ENCODE assay signal across 10 mouse cellular contexts in the genomic region with DNA sequence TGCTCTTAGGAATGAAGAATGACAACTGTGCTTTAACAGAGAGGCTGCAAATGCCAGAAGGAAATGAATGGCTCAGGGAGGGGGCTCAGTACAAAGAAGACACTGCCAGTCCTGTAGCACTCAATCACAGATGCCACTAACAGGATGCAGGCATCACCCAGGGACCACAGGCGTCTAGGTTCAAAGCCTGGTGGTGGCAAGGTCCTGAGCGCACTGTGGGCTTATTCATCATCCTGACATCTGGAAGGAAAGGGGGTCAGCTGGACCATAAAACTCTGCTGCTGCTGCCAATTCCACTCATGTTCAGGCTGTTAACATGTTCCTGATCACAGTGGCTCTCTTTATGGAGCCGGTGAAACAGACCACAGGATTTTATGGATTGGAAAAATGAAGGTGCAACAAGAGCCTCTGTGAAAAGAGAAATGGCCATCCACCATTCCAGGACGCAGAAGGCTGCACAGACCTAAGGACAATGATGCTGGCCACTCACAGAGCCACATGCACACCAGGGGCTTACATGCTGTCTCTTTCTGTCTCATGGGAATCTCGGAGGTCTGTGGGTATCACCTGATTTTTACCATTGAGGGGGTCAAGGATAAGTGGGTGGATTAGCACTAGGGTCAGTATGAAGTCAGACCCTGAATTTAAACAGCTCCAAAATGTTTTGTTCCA.
DNase-seq lines count a peak whose midpoint lies in the region; ATAC-seq and TF ChIP-seq lines count a peak whose summit lies in the region.
"Had no signal": no experiment of that assay in that cellular context is flagged by ENCODE, and none has a peak within 500 bp of the region (broad histone marks: within the 10 kb centered on the region; RNA-seq: fewer than 3 reads in every experiment).

No protein-coding gene starts in this region.

- 0 out of 2 replicates have a peak, but pooled peaks have one; percentile 27 for ATAC-seq in intestine, embryonic 14.5 days (replicated peaks; ENCODE audit: low FRiP score, low TSS enrichment, low read depth)
- ATAC-seq in intestine, embryonic 15.5 days, result no peak
- ATAC-seq in midbrain, postnatal 0 days (ENCODE audit: low FRiP score), result 0 out of 2 replicates have a peak, but pooled peaks have one; percentile 47

- no peaks in the 10 kb centered on the region for H3K27me3 ChIP-seq in intestine, embryonic 14.5 days (replicated peaks; ENCODE audit: control insufficient read depth, insufficient read depth, low read length)
- H3K27me3 ChIP-seq in intestine, embryonic 15.5 days (replicated peaks), result no peaks in the 10 kb centered on the region
- H3K27me3 ChIP-seq in kidney, adult 2 months (replicated peaks; ENCODE audit: control insufficient read depth, insufficient read depth, low read length), result no peaks in the 10 kb centered on the region
- no peaks in the 10 kb centered on the region for H3K27me3 ChIP-seq in midbrain, postnatal 0 days (ENCODE audit: insufficient read depth, low read length)
- H3K27me3 ChIP-seq: heart, embryonic 13.5 days had no signal

- no peak overlapping the region for H3K4me3 ChIP-seq in intestine, embryonic 14.5 days (ENCODE audit: low read depth, low read length)
- no peak overlapping the region for H3K4me3 ChIP-seq in intestine, embryonic 15.5 days (replicated peaks)
- no peak overlapping the region for H3K4me3 ChIP-seq in kidney, adult 2 months (ENCODE audit: insufficient read depth, low read depth, low read length)
- no peak overlapping the region for H3K4me3 ChIP-seq in midbrain, postnatal 0 days (ENCODE audit: low read depth, low read length)
- H3K4me3 ChIP-seq: heart, embryonic 13.5 days had no signal

- no peak for TF ChIP-seq CTCF in kidney, adult 2 months (conservative IDR thresholded peaks at IDR 0.05; ENCODE audit: insufficient read depth, insufficient read length, low read depth, low read length)
- no peak for TF ChIP-seq CTCF in midbrain, postnatal 0 days (IDR thresholded peaks at IDR 0.05)

- H3K9me3 ChIP-seq in intestine, embryonic 14.5 days (ENCODE audit: control insufficient read depth, low read length), result no peaks in the 10 kb centered on the region
- H3K9me3 ChIP-seq in intestine, embryonic 15.5 days, result no peaks in the 10 kb centered on the region
- no peaks in the 10 kb centered on the region for H3K9me3 ChIP-seq in midbrain, postnatal 0 days (ENCODE audit: low read length)
- H3K9me3 ChIP-seq: heart, embryonic 13.5 days had no signal

- H3K9ac ChIP-seq in intestine, embryonic 14.5 days (ENCODE audit: low read length), result no peak overlapping the region
- no peak overlapping the region for H3K9ac ChIP-seq in intestine, embryonic 15.5 days
- H3K9ac ChIP-seq in midbrain, postnatal 0 days (replicated peaks; ENCODE audit: low read length, poor library complexity, severe bottlenecking), result no peak overlapping the region
- H3K9ac ChIP-seq: heart, embryonic 13.5 days; liver, embryonic 14.5 days had no signal

- TF ChIP-seq POLR2A in kidney, adult 2 months (IDR thresholded peaks at IDR 0.05; ENCODE audit: low read depth, low read length), result no peak

- H3K36me3 ChIP-seq in intestine, embryonic 14.5 days (ENCODE audit: control insufficient read depth, insufficient read depth, low read length), result no peaks in the 10 kb centered on the region
- no peaks in the 10 kb centered on the region for H3K36me3 ChIP-seq in intestine, embryonic 15.5 days
- H3K36me3 ChIP-seq in kidney, adult 2 months (ENCODE audit: control insufficient read depth, insufficient read depth, low read length), result no peaks in the 10 kb centered on the region
- H3K36me3 ChIP-seq in midbrain, postnatal 0 days (ENCODE audit: insufficient read depth, low read length), result no peaks in the 10 kb centered on the region

- H3K27ac ChIP-seq in intestine, embryonic 14.5 days (ENCODE audit: low read depth), result no peak overlapping the region
- H3K27ac ChIP-seq in intestine, embryonic 15.5 days, result no peak overlapping the region
- H3K27ac ChIP-seq in kidney, adult 2 months (ENCODE audit: insufficient read depth, low read depth, low read length), result no peak overlapping the region
- H3K27ac ChIP-seq in midbrain, postnatal 0 days (ENCODE audit: low read depth, low read length), result no peak overlapping the region
- H3K27ac ChIP-seq: heart, embryonic 13.5 days; liver, embryonic 14.5 days had no signal

- no peak overlapping the region for H3K4me2 ChIP-seq in intestine, embryonic 14.5 days (ENCODE audit: low read length)
- no peak overlapping the region for H3K4me2 ChIP-seq in intestine, embryonic 15.5 days (replicated peaks)
- H3K4me2 ChIP-seq in midbrain, postnatal 0 days (ENCODE audit: low read depth, low read length, poor library complexity, severe bottlenecking), result no peak overlapping the region
- H3K4me2 ChIP-seq: heart, embryonic 13.5 days had no signal

- 24% methylated on average over 5 of the region's 5 CpGs for WGBS in intestine, embryonic 14.5 days
- 39% methylated on average over 5 of the region's 5 CpGs for WGBS in intestine, embryonic 15.5 days
- 38% methylated on average over 5 of the region's 5 CpGs for WGBS in kidney, adult 2 months
- WGBS in midbrain, postnatal 0 days, result 54% methylated on average over 5 of the region's 5 CpGs

- H3K4me1 ChIP-seq in intestine, embryonic 14.5 days (replicated peaks; ENCODE audit: control insufficient read depth, insufficient read depth, low read length), result peaks cover 7% of the 10 kb centered on the region; the same call in 1 of the 2 replicates
- no peaks in the 10 kb centered on the region for H3K4me1 ChIP-seq in intestine, embryonic 15.5 days (replicated peaks)
- no peaks in the 10 kb centered on the region for H3K4me1 ChIP-seq in kidney, adult 2 months (ENCODE audit: control insufficient read depth, insufficient read depth, low read length)
- H3K4me1 ChIP-seq in midbrain, postnatal 0 days (ENCODE audit: insufficient read depth, low read length), result no peaks in the 10 kb centered on the region
- H3K4me1 ChIP-seq: heart, embryonic 13.5 days had no signal

- no peak for DNase-seq in intestine, embryonic 14.5 days (ENCODE audit: low spot score)
- DNase-seq in embryo, embryonic 9.5 days (ENCODE audit: extremely low spot score), result peak; percentile 64
- DNase-seq in kidney, adult 2 months, result peak; percentile 51
- DNase-seq in midbrain, postnatal 0 days (ENCODE audit: low spot score), result peak; percentile 56
- no peak for DNase-seq in right cerebral cortex, adult 2 months (ENCODE audit: low spot score in 2 of 2)
- DNase-seq in gastrocnemius, postnatal 4 days (ENCODE audit: low spot score in 2 of 2), result no peak
- no peak for DNase-seq in heart, adult 18-20 months

Comparison
In these comparisons a context has a peak if more than half of its experiments do, and no peak if none do; other contexts are left out.
1. DNase-seq: peak in embryo, embryonic 9.5 days (single experiment), kidney, adult 2 months (single experiment) and midbrain, postnatal 0 days (single experiment); none in intestine, embryonic 14.5 days (single experiment), right cerebral cortex, adult 2 months (0 of 2), gastrocnemius, postnatal 4 days (0 of 2) and heart, adult 18-20 months (0 of 2).